Mouse (Mus musculus) hindbrain, embryonic 16.5 days (tissue): ENCODE results near the gene Rell1. TPM values are rescaled to one million over a fixed set of nuclear protein-coding genes. Genes with fewer than 3 reads are reported as not detected.

Experiments
- ATAC-seq: fragments of 200-750 bp; cut with Nextera tagmentation; 2 replicates; pipeline ENCODE4 v1.8.0; 2017; ENCODE audit warnings: moderate TSS enrichment, moderate library complexity
- H3K27ac ChIP-seq: fragments of 300-500 bp; sonication (generic); 2 replicates; pipeline ENCODE4 v1.5.1; 2014; ENCODE audit warnings: low read depth, mild to moderate bottlenecking, control low read depth, low read length, moderate library complexity
- H3K27me3 ChIP-seq: fragments of 300-500 bp; sonication (generic); replicated peaks from 2 replicates; pipeline ENCODE4 v1.6.1; 2014; ENCODE audit warnings: low read length; ENCODE audit not compliant: control insufficient read depth, insufficient read depth
- H3K36me3 ChIP-seq: fragments of 300-500 bp; sonication (generic); 2 replicates; pipeline ENCODE4 v1.6.1; 2014; ENCODE audit warnings: mild to moderate bottlenecking, low read length, moderate library complexity, mixed read lengths; ENCODE audit not compliant: control insufficient read depth, insufficient read depth
- H3K4me1 ChIP-seq: fragments of 300-500 bp; sonication (generic); 2 replicates; pipeline ENCODE4 v1.6.1; 2014; ENCODE audit warnings: low read depth, low read length; ENCODE audit not compliant: control insufficient read depth, insufficient read depth
- H3K4me2 ChIP-seq: fragments of 300-500 bp; sonication (generic); 2 replicates; pipeline ENCODE4 v1.6.1; 2014; ENCODE audit warnings: mild to moderate bottlenecking, low read length, control low read depth, moderate library complexity
- H3K4me3 ChIP-seq: fragments of 300-500 bp; sonication (generic); 2 replicates; pipeline ENCODE4 v1.5.1; 2014; ENCODE audit warnings: mild to moderate bottlenecking, low read length, control low read depth, moderate library complexity
- H3K9ac ChIP-seq: fragments of 300-500 bp; sonication (generic); 2 replicates; pipeline ENCODE4 v1.6.1; 2014; ENCODE audit warnings: low read depth, mild to moderate bottlenecking, control low read depth, low read length, moderate library complexity
- H3K9me3 ChIP-seq: fragments of 300-500 bp; sonication (generic); 2 replicates; pipeline ENCODE4 v1.6.1; 2014; ENCODE audit warnings: mild to moderate bottlenecking, low read length, moderate library complexity; ENCODE audit not compliant: control insufficient read depth
- WGBS: fragments of 180-500 bp; shearing (Covaris S2); extraction: QIAGEN DNeasy Blood & Tissue Kit; methylation state at CpG from one replicate; pipeline ENCODE4 v1.1.7; 2014; 5-methylcytosine and 5-hydroxymethylcytosine counted together
- polyA plus RNA-seq: library from polyadenylated mRNA; unstranded; fragments of >200 nt; fragmentation: Nextera tagmentation; extraction: Ambion mirVana; gene quantifications from 2 replicates; pipeline ENCODE4 v1.2.1, GENCODE M21; 2015

Rell1 gene
- polyA plus RNA-seq, 1 experiment from 2014 or later, result 8.8 TPM

DNA sequence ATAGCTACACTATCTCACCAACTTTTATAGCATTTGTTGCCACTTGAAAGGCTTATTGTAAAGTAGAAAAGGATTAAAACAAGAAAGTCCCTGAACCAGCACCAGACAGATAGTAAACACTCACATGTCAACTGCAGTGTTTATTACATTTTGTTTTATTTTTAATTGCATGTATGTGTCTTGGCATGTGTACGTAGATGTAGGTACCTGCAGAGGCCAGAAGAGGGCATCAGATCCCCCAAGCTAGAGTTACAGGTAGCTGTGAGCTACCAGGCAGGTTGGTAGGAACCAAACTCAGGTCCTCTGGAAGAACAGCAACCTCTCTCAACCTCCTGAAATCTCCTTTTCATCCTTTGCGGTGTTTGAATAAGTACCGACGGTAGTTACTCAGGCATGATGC lies 81.6 kb downstream of the Rell1 start:
- Histone ChIP-seq H3K36me3 (no peaks in the 10 kb centered on the region), H3K9ac (no peak overlapping the region), H3K4me3 (no peak overlapping the region), H3K4me2 (no peak overlapping the region), H3K4me1 (no peaks in the 10 kb centered on the region), H3K9me3 (no peaks in the 10 kb centered on the region), H3K27ac (no peak overlapping the region), H3K27me3 (no peaks in the 10 kb centered on the region)
- 98% methylated on average over 4 of the region's 4 CpGs for WGBS
- ATAC-seq, result no peak

DNA sequence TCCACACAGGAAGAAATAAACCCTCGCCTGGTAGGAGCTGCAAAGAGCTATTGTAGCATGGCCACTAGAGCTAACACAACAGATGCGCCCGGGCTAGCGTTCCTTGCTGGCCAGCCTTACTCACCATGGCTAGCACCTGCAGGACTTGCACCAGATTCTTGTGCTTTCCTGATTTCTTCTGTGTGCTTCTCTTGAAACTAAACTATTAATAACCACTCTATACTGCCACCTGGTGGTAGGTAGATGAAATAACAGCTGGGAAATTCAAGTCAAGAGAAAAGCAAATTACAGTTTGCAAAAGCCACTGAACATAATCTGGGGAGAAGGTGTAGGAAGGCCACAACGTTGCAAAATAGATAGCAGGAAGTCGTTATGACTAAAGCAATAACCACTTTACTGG lies 82.0 kb downstream of the Rell1 start:
- 26% methylated on average over 6 of the region's 6 CpGs for WGBS
- Histone ChIP-seq H3K9ac (no peak overlapping the region), H3K4me2 (no peak overlapping the region), H3K4me1 (no peaks in the 10 kb centered on the region), H3K4me3 (no peak overlapping the region), H3K27me3 (no peaks in the 10 kb centered on the region), H3K27ac (no peak overlapping the region), H3K9me3 (no peaks in the 10 kb centered on the region), H3K36me3 (no peaks in the 10 kb centered on the region)
- ATAC-seq, result peak; percentile 61; the same call in 1 of the 2 replicates

DNA sequence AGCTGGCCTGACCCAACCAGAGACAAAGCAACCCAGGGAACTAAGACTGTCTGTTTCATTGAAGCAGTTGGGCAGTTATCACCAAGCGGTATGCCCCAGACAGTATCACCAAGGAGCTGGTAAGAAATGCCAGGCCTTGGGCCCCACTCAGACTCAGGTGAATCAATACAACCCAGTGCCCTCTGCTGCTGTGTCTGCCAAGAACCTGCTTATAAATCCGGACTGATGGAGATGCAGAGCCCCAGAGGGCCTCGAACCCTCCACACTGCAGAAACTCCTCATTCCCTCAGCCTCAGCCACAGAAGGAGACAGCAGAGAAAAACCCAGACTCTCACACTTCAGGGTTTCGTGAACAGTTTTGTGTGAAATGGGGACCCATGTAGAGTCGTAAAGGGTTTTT lies 82.4 kb downstream of the Rell1 start:
- H3K27me3 ChIP-seq, result no peaks in the 10 kb centered on the region
- no peak for ATAC-seq
- WGBS, result 87% methylated on average over 5 of the region's 5 CpGs
- H3K9ac ChIP-seq, result no peak overlapping the region
- H3K4me1 ChIP-seq, result no peaks in the 10 kb centered on the region
- no peaks in the 10 kb centered on the region for H3K36me3 ChIP-seq
- H3K4me2 ChIP-seq, result no peak overlapping the region
- no peak overlapping the region for H3K4me3 ChIP-seq
- no peak overlapping the region for H3K27ac ChIP-seq
- no peaks in the 10 kb centered on the region for H3K9me3 ChIP-seq

DNA sequence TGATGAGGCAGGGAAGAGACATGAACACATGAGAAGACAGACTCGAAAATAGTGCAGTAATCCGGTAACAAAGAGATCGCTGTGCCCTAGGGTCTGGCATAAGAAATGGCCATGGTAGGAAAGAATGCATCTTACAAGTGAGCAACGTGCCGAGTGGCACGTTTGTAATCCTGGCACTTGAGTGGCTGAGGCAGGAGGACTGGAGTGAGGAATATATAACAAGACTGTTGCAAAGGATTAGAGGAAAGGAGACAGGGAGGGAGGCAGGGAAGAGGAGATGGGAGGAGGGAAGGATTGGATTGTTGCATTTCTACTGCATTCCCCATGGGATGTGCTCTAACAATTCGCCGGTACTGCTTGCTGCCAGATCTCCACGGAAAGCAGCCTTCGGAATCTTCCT lies 89.7 kb downstream of the Rell1 start:
- no peak overlapping the region for H3K9ac ChIP-seq
- no peaks in the 10 kb centered on the region for H3K36me3 ChIP-seq
- ATAC-seq, result no peak
- H3K27ac ChIP-seq, result no peak overlapping the region
- H3K4me2 ChIP-seq, result no peak overlapping the region
- 67% methylated on average over 10 of the region's 10 CpGs for WGBS
- no peaks in the 10 kb centered on the region for H3K27me3 ChIP-seq
- no peaks in the 10 kb centered on the region for H3K4me1 ChIP-seq
- no peak overlapping the region for H3K4me3 ChIP-seq
- no peaks in the 10 kb centered on the region for H3K9me3 ChIP-seq

DNA sequence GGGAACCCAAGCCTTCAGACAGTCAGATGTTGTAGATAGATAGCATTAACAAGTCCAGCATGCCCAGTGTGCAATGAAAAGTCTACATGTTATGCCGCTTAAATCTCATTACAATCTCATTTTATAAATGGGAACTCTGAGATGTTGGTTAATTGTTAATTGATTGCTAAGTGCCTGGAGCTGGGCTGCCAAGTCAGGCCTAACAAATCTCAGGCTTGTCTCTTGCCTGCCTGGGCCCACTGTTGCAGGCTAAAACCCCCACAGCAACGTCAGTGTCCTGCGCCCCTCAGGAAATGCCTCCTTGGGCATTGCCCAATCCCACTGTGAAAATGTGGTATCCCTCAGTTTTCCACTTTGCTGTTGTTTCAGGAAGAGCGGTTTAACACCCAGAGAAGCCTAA lies 92.6 kb downstream of the Rell1 start:
- H3K27me3 ChIP-seq, result no peaks in the 10 kb centered on the region
- no peak for ATAC-seq

DNA sequence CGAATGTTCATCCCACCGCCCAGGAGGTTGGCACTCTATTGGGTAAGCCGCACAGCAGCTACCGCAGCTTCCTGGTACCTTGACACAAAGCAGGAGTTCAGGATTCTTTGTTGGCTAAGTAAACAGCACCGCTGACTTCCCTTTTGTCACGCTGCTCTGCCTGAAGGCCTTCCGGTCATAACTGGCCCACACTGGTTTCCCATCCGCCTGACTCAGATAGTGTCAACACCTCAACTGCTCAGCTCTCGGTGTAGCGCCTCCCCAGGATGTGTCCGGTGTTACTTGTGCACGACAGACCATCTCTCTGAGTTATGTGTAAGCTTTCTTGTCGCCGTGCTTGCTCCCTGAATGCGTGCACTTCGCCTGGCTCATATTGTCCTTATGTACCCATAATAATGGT lies 93.8 kb downstream of the Rell1 start:
- no peaks in the 10 kb centered on the region for H3K27me3 ChIP-seq
- 60% methylated on average over 16 of the region's 16 CpGs for WGBS
- no peak overlapping the region for H3K27ac ChIP-seq
- H3K4me3 ChIP-seq, result no peak overlapping the region
- H3K9ac ChIP-seq, result no peak overlapping the region
- H3K36me3 ChIP-seq, result no peaks in the 10 kb centered on the region
- 0 out of 2 replicates have a peak, but pooled peaks cover 2% of the 10 kb centered on the region for H3K9me3 ChIP-seq
- peaks cover 5% of the 10 kb centered on the region for H3K4me1 ChIP-seq
- H3K4me2 ChIP-seq, result no peak overlapping the region
- ATAC-seq, result no peak

More for the DNA sequence above, 92.6 kb downstream of the Rell1 start:
- H3K9me3 ChIP-seq, result 0 out of 2 replicates have a peak, but pooled peaks cover 2% of the 10 kb centered on the region
- H3K27ac ChIP-seq, result no peak overlapping the region
- H3K9ac ChIP-seq, result no peak overlapping the region
- H3K4me1 ChIP-seq, result peaks cover 5% of the 10 kb centered on the region
- H3K4me2 ChIP-seq, result no peak overlapping the region
- 77% methylated on average over 4 of the region's 4 CpGs for WGBS
- no peaks in the 10 kb centered on the region for H3K36me3 ChIP-seq
- H3K4me3 ChIP-seq, result no peak overlapping the region

DNA sequence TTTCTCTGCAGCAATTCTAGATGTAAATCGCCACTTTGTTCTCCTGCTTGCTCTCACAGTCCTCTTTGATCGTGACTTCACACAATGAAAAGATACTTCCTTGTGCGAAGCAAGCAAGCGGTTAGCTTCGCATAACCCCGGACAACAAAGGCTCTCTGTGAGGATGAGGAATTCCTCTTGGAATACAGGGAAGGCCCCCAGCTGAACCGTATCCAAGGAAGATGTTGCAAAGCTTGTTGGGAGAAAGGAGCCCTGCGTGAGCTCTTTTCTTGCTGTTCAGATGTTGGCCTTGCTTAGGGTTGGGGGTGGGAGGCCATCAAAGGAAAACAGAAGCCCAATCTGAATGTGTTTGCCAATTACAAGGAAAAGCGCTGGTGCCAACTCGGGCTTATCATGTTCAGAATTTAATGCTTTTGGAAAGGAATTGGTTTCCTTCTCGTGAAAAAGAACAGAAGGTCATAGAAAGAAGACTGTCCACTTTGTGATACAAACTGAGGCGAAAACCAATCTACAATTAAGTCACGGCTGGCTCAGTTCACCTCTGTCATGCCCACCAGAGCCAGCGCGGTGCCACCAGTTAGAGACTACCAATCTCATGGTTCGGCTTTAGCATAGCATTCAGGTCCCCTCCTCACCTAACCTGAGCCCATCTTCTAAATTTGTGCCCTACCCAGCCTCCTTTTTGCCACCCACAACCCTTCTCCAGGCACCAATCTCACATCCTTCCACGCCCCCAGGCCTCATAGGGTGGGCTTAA lies 96.3 kb downstream of the Rell1 start:
- H3K9ac ChIP-seq, result peak overlapping the region; percentile 28; the same call in 1 of the 2 replicates
- H3K27me3 ChIP-seq, result no peaks in the 10 kb centered on the region
- WGBS, result 30% methylated on average over 17 of the region's 17 CpGs
- H3K4me1 ChIP-seq, result peaks cover 5% of the 10 kb centered on the region
- H3K4me2 ChIP-seq, result peak overlapping the region; percentile 17
- no peak overlapping the region for H3K4me3 ChIP-seq
- H3K27ac ChIP-seq, result no peak overlapping the region
- H3K9me3 ChIP-seq, result 0 out of 2 replicates have a peak, but pooled peaks cover 2% of the 10 kb centered on the region
- H3K36me3 ChIP-seq, result no peaks in the 10 kb centered on the region
- ATAC-seq, result peak; percentile 87

DNA sequence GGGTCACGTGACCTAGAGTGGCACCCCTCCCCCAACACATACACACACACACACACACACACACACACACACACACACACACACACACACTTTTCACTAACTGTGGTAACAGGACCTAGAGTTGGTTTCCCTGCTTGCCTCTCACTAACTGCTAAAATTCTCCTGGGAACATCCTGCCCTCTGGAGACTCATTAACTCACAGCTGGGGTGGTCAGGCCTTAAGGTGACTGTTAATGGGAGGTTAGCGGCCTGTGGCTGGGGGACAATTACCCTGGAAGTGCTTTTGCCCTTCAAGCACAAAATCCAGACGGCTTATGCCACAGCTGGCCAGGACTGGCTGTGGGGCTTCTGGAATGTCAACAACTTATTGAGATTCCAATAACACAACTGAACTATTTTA lies 101.3 kb downstream of the Rell1 start:
- peaks cover 3% of the 10 kb centered on the region for H3K4me1 ChIP-seq
- H3K9me3 ChIP-seq, result no peaks in the 10 kb centered on the region
- no peak for ATAC-seq
- no peaks in the 10 kb centered on the region for H3K27me3 ChIP-seq
- H3K27ac ChIP-seq, result no peak overlapping the region
- no peaks in the 10 kb centered on the region for H3K36me3 ChIP-seq
- no peak overlapping the region for H3K4me3 ChIP-seq
- WGBS, result 43% methylated on average over 3 of the region's 3 CpGs
- no peak overlapping the region for H3K4me2 ChIP-seq
- no peak overlapping the region for H3K9ac ChIP-seq

DNA sequence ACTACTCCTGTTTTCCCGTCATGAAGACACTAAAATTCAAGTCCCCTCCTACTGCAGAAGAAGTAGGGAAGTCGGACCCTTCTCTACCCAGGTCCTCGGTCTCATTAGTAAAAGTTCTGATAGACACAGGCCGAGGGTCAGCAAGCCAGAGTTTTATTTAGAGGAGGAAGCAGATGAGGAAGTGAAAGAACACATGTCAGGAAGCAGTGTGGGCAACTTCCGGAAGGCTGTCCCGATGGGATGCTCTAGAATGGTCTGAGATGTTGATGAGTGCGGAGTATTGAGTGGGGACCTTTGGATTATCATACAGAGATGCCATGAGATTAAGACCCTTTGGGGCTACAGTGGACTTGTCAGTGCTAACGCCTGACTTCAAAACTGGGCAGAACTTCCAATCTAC lies 109.8 kb downstream of the Rell1 start:
- H3K4me1 ChIP-seq, result no peaks in the 10 kb centered on the region
- no peak for ATAC-seq
- no peak overlapping the region for H3K4me3 ChIP-seq
- no peak overlapping the region for H3K4me2 ChIP-seq
- no peaks in the 10 kb centered on the region for H3K36me3 ChIP-seq
- no peaks in the 10 kb centered on the region for H3K9me3 ChIP-seq
- 91% methylated on average over 8 of the region's 8 CpGs for WGBS
- H3K27me3 ChIP-seq, result no peaks in the 10 kb centered on the region
- H3K9ac ChIP-seq, result no peak overlapping the region
- no peak overlapping the region for H3K27ac ChIP-seq
